Comparison of ENCODE assay signal across 22 mouse cellular contexts in the genomic region with DNA sequence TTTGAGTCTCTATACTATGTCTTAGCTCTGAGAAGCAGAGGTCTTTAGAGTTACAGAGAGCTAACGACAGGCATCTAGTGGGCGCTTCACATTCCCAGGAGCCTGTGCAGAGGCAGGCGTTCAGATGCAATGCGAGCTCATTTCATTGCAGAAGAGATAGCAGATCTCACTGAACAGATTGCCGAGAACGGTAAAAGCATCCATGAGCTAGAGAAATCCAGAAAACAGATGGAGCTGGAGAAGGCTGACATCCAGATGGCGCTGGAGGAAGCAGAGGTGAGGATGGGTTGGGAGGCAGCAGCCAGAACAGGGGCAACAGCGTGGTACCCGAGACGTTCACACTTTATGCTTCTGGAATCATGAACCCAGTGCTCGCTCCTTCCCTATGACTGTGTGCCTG. TPM values are rescaled to one million over a fixed set of nuclear protein-coding genes. Genes with fewer than 3 reads are reported as not detected.
DNase-seq lines count a peak whose midpoint lies in the region; TF ChIP-seq lines count a peak whose summit lies in the region.
"Had no signal": no experiment of that assay in that cellular context is flagged by ENCODE, and none has a peak within 500 bp of the region (broad histone marks: within the 10 kb centered on the region; RNA-seq: fewer than 3 reads in every experiment).

No protein-coding gene starts in this region.

- no peaks in the 10 kb centered on the region for H3K36me3 ChIP-seq in embryonic facial prominence, embryonic 10.5 days (replicated peaks)
- H3K36me3 ChIP-seq: embryonic facial prominence, embryonic 15.5 days; forebrain, embryonic 12.5 days; heart, embryonic 10.5 days; hindbrain, embryonic 12.5 days; limb, embryonic 15.5 days had no signal

- intact Hi-C loops in left cerebral cortex, adult 2 months (cut with DNase I) = no loop called here

- peaks cover 8% of the 10 kb centered on the region for H3K27me3 ChIP-seq in embryonic facial prominence, embryonic 10.5 days (replicated peaks; ENCODE audit: low read depth, poor library complexity, severe bottlenecking)
- H3K27me3 ChIP-seq: embryonic facial prominence, embryonic 15.5 days had no signal

- DNase-seq in layer of hippocampus, adult 11-12 months (ENCODE audit: low spot score) = peak; percentile 60
- no peak for DNase-seq in layer of hippocampus, postnatal 10 days (ENCODE audit: low spot score in 2 of 2)
- DNase-seq in frontal cortex, postnatal 36 days (ENCODE audit: low spot score in 2 of 2) = peak; percentile 54 to 77
- DNase-seq in left cerebral cortex, adult 2 months (ENCODE audit: extremely low spot score in 1 of 2, low spot score in 2 of 2) = peak; percentile 27 to 35
- DNase-seq in right cerebral cortex, postnatal 14 days = peak; percentile 31
- DNase-seq in T-cell, adult 2 months (ENCODE audit: low spot score) = no peak
- DNase-seq in embryonic facial prominence, embryonic 10.5 days (ENCODE audit: low spot score) = no peak
- DNase-seq in urinary bladder, postnatal 10 days (ENCODE audit: low spot score) = no peak
- DNase-seq: adrenal gland, postnatal 25 days; cerebellum, adult 9-11 months; gastrocnemius, postnatal 14 days; heart, postnatal 10 days; kidney, adult 9 months; liver, postnatal 0 days; lung, postnatal 14 days; thymus, adult 2 months had no signal

- no peak; the same call in 1 of the 2 replicates for TF ChIP-seq CTCF in left cerebral cortex, adult 2 months (IDR thresholded peaks at IDR 0.05)

- no peak overlapping the region for H3K4me3 ChIP-seq in left cerebral cortex, adult 2 months
- H3K4me3 ChIP-seq in embryonic facial prominence, embryonic 10.5 days = no peak overlapping the region
- H3K4me3 ChIP-seq: embryonic facial prominence, embryonic 15.5 days; forebrain, embryonic 12.5 days; heart, embryonic 10.5 days; hindbrain, embryonic 12.5 days; limb, embryonic 15.5 days; megakaryocyte, embryonic 14.5 days had no signal

- WGBS in embryonic facial prominence, embryonic 10.5 days = 87% methylated on average over 11 of the region's 11 CpGs

- no peaks in the 10 kb centered on the region for H3K9me3 ChIP-seq in embryonic facial prominence, embryonic 10.5 days
- H3K9me3 ChIP-seq: embryonic facial prominence, embryonic 15.5 days; forebrain, embryonic 12.5 days; heart, embryonic 10.5 days; hindbrain, embryonic 12.5 days; limb, embryonic 15.5 days; megakaryocyte, embryonic 14.5 days had no signal

- no peaks in the 10 kb centered on the region for H3K4me1 ChIP-seq in embryonic facial prominence, embryonic 10.5 days
- H3K4me1 ChIP-seq: embryonic facial prominence, embryonic 15.5 days; forebrain, embryonic 12.5 days; heart, embryonic 10.5 days; hindbrain, embryonic 12.5 days; limb, embryonic 15.5 days; megakaryocyte, embryonic 14.5 days had no signal

- H3K27ac ChIP-seq in left cerebral cortex, adult 2 months = peak overlapping the region; percentile 47; the same call in 1 of the 2 replicates
- no peak overlapping the region for H3K27ac ChIP-seq in embryonic facial prominence, embryonic 10.5 days (replicated peaks)
- H3K27ac ChIP-seq: embryonic facial prominence, embryonic 15.5 days; forebrain, embryonic 12.5 days; heart, embryonic 10.5 days; hindbrain, embryonic 12.5 days; limb, embryonic 15.5 days had no signal

RNA-seq across cellular contexts. Expression of gene Myh3, which starts 20.3 kb away (rescaled TPM):
- 1 to 10 TPM; 1.1 to 1.5 TPM for total RNA-seq in layer of hippocampus, postnatal 10 days (2021)
- total RNA-seq in left cerebral cortex, adult 2 months (2021) = 1 to 10 TPM; 4.7 to 6.0 TPM
- 0.21 and 0.30 TPM in 2 replicates for polyA plus RNA-seq in embryonic facial prominence, embryonic 10.5 days (2016; fragmentation: Nextera tagmentation; extraction: Ambion mirVana)
- total RNA-seq: adrenal gland, postnatal 25 days had no signal

RNA-seq across cellular contexts. Expression of gene Sco1, which starts 46.0 kb away (rescaled TPM):
- total RNA-seq in layer of hippocampus, postnatal 10 days (2021) = 10 to 100 TPM in 1 of 2 experiments, 1 to 10 TPM in 1; 9.4 to 10.9 TPM
- 10 to 100 TPM; 10.2 to 11.2 TPM for total RNA-seq in left cerebral cortex, adult 2 months (2021)
- polyA plus RNA-seq in embryonic facial prominence, embryonic 10.5 days (2016; fragmentation: Nextera tagmentation; extraction: Ambion mirVana) = 23.7 and 26.4 TPM in 2 replicates

RNA-seq across cellular contexts. Expression of gene Adprm, which starts 46.0 kb away (rescaled TPM):
- 10 to 100 TPM; 20.7 to 24.1 TPM for total RNA-seq in layer of hippocampus, postnatal 10 days (2021)
- 10 to 100 TPM; 24.2 to 24.8 TPM for total RNA-seq in left cerebral cortex, adult 2 months (2021)
- polyA plus RNA-seq in embryonic facial prominence, embryonic 10.5 days (2016; fragmentation: Nextera tagmentation; extraction: Ambion mirVana) = 30.4 and 32.6 TPM in 2 replicates

Comparison
In these comparisons a context has a peak if more than half of its experiments do, and no peak if none do; other contexts are left out.
1. DNase-seq: peak in layer of hippocampus, adult 11-12 months (single experiment), frontal cortex, postnatal 36 days (2 of 2), left cerebral cortex, adult 2 months (2 of 2) and right cerebral cortex, postnatal 14 days (single experiment); none in layer of hippocampus, postnatal 10 days (0 of 2), T-cell, adult 2 months (single experiment), embryonic facial prominence, embryonic 10.5 days (single experiment) and urinary bladder, postnatal 10 days (single experiment).